In genomic region chr15:8685506-8685905, GRCm38 (mm10) we compare ENCODE assay signal across 15 mouse cellular contexts.
"Had no signal": no experiment of that assay in that cellular context is flagged by ENCODE, and none has a peak within 500 bp of the region (broad histone marks: within the 10 kb centered on the region; RNA-seq: fewer than 3 reads in every experiment).

No protein-coding gene starts in this region.

- ATAC-seq: intestine, embryonic 16.5 days had no signal

- H3K4me2 ChIP-seq: limb, embryonic 15.5 days; liver, embryonic 11.5 days; liver, embryonic 15.5 days; lung, embryonic 14.5 days; midbrain, embryonic 11.5 days had no signal

- H3K36me3 ChIP-seq: liver, embryonic 15.5 days had no signal

- H3K27ac ChIP-seq: layer of hippocampus, adult 2 months; limb, embryonic 15.5 days; liver, embryonic 15.5 days had no signal

- H3K4me3 ChIP-seq: layer of hippocampus, adult 2 months; limb, embryonic 15.5 days; liver, embryonic 15.5 days had no signal

- H3K9me3 ChIP-seq: limb, embryonic 15.5 days; liver, embryonic 15.5 days had no signal

- H3K27me3 ChIP-seq: limb, embryonic 15.5 days; liver, embryonic 15.5 days had no signal

- DNase-seq: kidney, adult 18-20 months; kidney, adult 9 months; kidney, postnatal 14 days; kidney, postnatal 4 days; layer of hippocampus, adult 9-11 months; lung, embryonic 14.5 days; midbrain, embryonic 14.5 days; thymus, adult 18-20 months; thymus, postnatal 36 days had no signal

- H3K9ac ChIP-seq: limb, embryonic 15.5 days; liver, embryonic 15.5 days; lung, embryonic 14.5 days had no signal

- H3K4me1 ChIP-seq: liver, embryonic 15.5 days had no signal
